Mouse (Mus musculus) testis, adult 2 months (tissue): ENCODE measurements around the gene Pcdh7.

Experiments used
- CTCF ChIP-seq: fragments of 200-500 bp; IDR thresholded peaks from 2 replicates; pipeline ENCODE4 v1.5.1; 2012; ENCODE audit warnings: low read depth, mild to moderate bottlenecking, inconsistent platforms, low read length, moderate library complexity; ENCODE audit not compliant: control insufficient read depth, insufficient read depth, insufficient replicate concordance
- POLR2A ChIP-seq: fragments of 200-500 bp; IDR thresholded peaks from 2 replicates; pipeline ENCODE4 v1.6.1; 2012; ENCODE audit warnings: low read depth, mild to moderate bottlenecking, inconsistent platforms, low read length, moderate library complexity; ENCODE audit not compliant: control insufficient read depth

DNA sequence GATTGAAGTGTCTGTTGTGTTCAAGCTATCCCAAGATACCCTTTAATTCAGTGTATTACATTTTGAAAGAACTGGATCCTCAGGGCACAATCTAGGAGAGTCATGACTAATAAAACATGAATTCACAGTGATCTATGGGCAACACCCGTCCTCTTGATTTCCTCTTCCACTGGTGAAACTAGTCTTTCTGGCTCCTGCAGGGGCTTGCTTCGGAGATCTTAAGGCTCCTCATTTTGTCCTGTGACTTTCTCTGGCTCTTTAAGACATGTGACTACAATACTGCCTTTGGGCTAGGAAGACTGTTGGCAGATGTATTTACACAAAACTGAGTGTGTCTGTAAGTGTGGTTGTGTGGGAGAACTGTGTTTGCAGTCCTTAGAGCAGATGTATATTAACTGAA is 225.4 kb downstream of the Pcdh7 start:
- no peak for TF ChIP-seq CTCF
- TF ChIP-seq POLR2A, result no peak
